In genomic region chr19:42325894-42326293, GRCm38 (mm10) we compare ENCODE assay signal across 8 mouse cellular contexts.
DNase-seq lines count a peak whose midpoint lies in the region; TF ChIP-seq lines count a peak whose summit lies in the region.
"Had no signal": no experiment of that assay in that cellular context is flagged by ENCODE, and none has a peak within 500 bp of the region (broad histone marks: within the 10 kb centered on the region; RNA-seq: fewer than 3 reads in every experiment).

No protein-coding gene starts in this region.

- intact Hi-C loops in heart, postnatal 36 days (cut with DNase I): no loop called here

- no peak for TF ChIP-seq POLR2A in lung, adult 2 months (IDR thresholded peaks at IDR 0.05; ENCODE audit: borderline replicate concordance, extremely low read depth, low read depth, low read length)

- WGBS in lung, adult 2 months: 8% methylated on average over 11 of the region's 11 CpGs

- no peaks in the 10 kb centered on the region for H3K4me1 ChIP-seq in lung, adult 2 months (ENCODE audit: control insufficient read depth, insufficient read depth, low read length)

- peak; percentile 37 to 44 for DNase-seq in urinary bladder, adult 18-20 months (ENCODE audit: low spot score in 2 of 2)
- DNase-seq in urinary bladder, adult 2 months (ENCODE audit: low spot score): no peak
- peak; percentile 45 for DNase-seq in c-Kit-positive CD71-negative TER-119-negative erythroid progenitor cells, embryonic 14.5 days (ENCODE audit: low read depth)
- DNase-seq in heart, postnatal 36 days: peak; percentile 63 to 66
- peak; percentile 21 for DNase-seq in lung, adult 2 months
- peak; percentile 50 to 68 for DNase-seq in urinary bladder, postnatal 36 days (ENCODE audit: low spot score in 2 of 2)
- DNase-seq in right cerebral cortex, postnatal 25 days: no peak

- no peak for TF ChIP-seq CTCF in lung, adult 2 months (IDR thresholded peaks at IDR 0.05; ENCODE audit: insufficient read depth, low read length)

- H3K4me3 ChIP-seq in lung, adult 2 months (replicated peaks; ENCODE audit: extremely low read depth, low read depth, low read length): no peak overlapping the region
- H3K4me3 ChIP-seq: erythroblast, embryonic 14.5 days had no signal

Comparison
In these comparisons a context has a peak if more than half of its experiments do, and no peak if none do; other contexts are left out.
1. DNase-seq: peak in urinary bladder, adult 18-20 months (2 of 2), c-Kit-positive CD71-negative TER-119-negative erythroid progenitor cells, embryonic 14.5 days (single experiment), heart, postnatal 36 days (2 of 2), lung, adult 2 months (single experiment) and urinary bladder, postnatal 36 days (2 of 2); none in urinary bladder, adult 2 months (single experiment) and right cerebral cortex, postnatal 25 days (single experiment).